Mouse (Mus musculus): ENCODE results near the gene Cdkal1. TPM values are rescaled to one million over a fixed set of nuclear protein-coding genes. Genes with fewer than 3 reads are reported as not detected.

The Cdkal1 gene
- polyA plus RNA-seq, 1 experiment from 2014 or later = 29.0 TPM

DNA sequence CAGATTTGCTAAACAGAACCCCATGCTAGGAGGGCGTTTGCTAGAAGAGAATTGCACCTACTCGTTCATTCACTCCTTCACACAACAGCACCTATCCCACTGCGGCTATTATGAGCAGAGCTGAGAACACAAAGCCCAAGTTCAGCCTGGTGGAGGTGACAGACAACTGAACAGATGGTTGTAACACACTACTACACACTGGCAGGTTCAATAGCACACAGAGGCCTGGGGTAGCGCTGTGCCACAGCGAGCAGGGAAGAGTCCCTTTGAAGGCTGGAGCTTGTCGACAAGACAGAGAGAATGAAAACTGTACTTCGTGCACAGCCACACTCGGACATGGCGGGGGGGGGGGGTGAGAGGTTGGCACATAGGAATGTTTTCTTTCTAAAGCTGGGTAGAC, 31.6 kb downstream of the Cdkal1 start:
- no peak overlapping the region for H3K4me3 ChIP-seq (ENCODE audit: low read depth, low read length)
- peak; percentile 73 for ATAC-seq (ENCODE audit: low FRiP score)
- H3K9ac ChIP-seq (ENCODE audit: low read depth, low read length) = no peak overlapping the region
- DNase-seq (ENCODE audit: low spot score) = peak; percentile 37
- no peaks in the 10 kb centered on the region for H3K27me3 ChIP-seq (ENCODE audit: control insufficient read depth, insufficient read depth, low read length)
- 67% methylated on average over 9 of the region's 9 CpGs for WGBS
- no peaks in the 10 kb centered on the region for H3K4me1 ChIP-seq (replicated peaks; ENCODE audit: control insufficient read depth, insufficient read depth, low read length)
- peak overlapping the region; percentile 54; the same call in 1 of the 2 replicates for H3K27ac ChIP-seq (ENCODE audit: low read depth, low read length)
- no peaks in the 10 kb centered on the region for H3K36me3 ChIP-seq (ENCODE audit: control insufficient read depth, insufficient read depth, low read length)
- H3K4me2 ChIP-seq (replicated peaks; ENCODE audit: low read depth, low read length) = no peak overlapping the region
- no peaks in the 10 kb centered on the region for H3K9me3 ChIP-seq (ENCODE audit: control insufficient read depth, low read length)

DNA sequence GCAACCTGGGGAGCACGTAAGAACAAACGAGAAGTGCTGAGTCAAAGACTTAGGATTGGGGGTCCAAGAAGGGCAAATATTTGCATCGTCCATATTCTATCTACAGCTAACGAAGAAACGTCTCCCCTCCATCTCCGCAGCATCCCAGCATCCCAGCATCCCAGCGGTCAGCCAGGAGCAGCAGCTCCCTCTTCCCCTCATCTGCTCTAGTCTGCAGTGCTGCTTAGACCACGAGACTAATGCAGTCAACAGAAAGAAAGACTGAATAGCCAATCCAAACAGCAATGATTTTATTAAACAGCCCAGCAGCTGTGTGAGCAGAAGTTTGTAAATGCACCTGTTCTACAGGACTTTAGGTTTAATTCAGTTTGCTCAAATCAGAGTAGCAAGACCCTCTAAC, 32.0 kb downstream of the Cdkal1 start:
- H3K27ac ChIP-seq (ENCODE audit: low read depth, low read length) = peak overlapping the region; percentile 54; the same call in 1 of the 2 replicates
- no peak overlapping the region for H3K4me2 ChIP-seq (replicated peaks; ENCODE audit: low read depth, low read length)
- WGBS = 86% methylated on average over 8 of the region's 8 CpGs
- H3K9ac ChIP-seq (ENCODE audit: low read depth, low read length) = no peak overlapping the region
- no peak for ATAC-seq (ENCODE audit: low FRiP score)
- H3K4me3 ChIP-seq (ENCODE audit: low read depth, low read length) = no peak overlapping the region
- no peaks in the 10 kb centered on the region for H3K36me3 ChIP-seq (ENCODE audit: control insufficient read depth, insufficient read depth, low read length)
- H3K4me1 ChIP-seq (replicated peaks; ENCODE audit: control insufficient read depth, insufficient read depth, low read length) = no peaks in the 10 kb centered on the region
- no peak for DNase-seq (ENCODE audit: low spot score)
- no peaks in the 10 kb centered on the region for H3K9me3 ChIP-seq (ENCODE audit: control insufficient read depth, low read length)
- no peaks in the 10 kb centered on the region for H3K27me3 ChIP-seq (ENCODE audit: control insufficient read depth, insufficient read depth, low read length)

DNA sequence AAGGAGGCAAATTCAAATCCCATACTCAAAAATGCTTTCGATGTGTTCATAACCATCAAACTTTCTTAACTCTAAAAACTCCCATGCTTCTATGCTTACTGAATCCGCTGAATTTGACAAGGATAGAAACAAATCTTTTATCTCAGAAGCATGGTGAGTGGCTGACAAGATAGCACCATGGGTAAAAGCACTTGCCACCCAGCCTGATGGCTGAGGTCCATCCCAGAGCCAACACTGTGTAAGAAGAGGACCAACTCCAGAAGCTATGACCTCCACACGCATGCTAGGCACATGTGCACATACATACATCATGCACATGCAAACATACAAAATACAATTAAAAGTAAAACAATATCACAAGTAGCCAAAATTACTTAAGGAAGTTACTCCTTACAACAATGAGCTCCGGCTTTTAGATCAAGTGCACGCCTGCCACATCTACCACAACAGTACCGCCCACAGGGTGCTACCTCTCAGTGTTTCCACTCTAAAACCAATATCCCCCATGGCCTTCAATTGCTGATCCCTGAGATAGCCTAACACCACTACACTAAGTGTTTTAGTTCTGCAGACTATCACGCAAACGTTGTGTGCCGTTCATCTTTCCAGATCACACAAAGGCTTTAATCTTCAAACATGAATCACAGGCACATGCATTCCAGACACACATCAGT, 35.4 kb downstream of the Cdkal1 start:
- H3K36me3 ChIP-seq (ENCODE audit: control insufficient read depth, insufficient read depth, low read length) = no peaks in the 10 kb centered on the region
- 96% methylated on average over 9 of the region's 9 CpGs for WGBS
- no peak overlapping the region for H3K9ac ChIP-seq (ENCODE audit: low read depth, low read length)
- no peak overlapping the region for H3K27ac ChIP-seq (ENCODE audit: low read depth, low read length)
- DNase-seq (ENCODE audit: low spot score) = no peak
- no peaks in the 10 kb centered on the region for H3K4me1 ChIP-seq (replicated peaks; ENCODE audit: control insufficient read depth, insufficient read depth, low read length)
- no peaks in the 10 kb centered on the region for H3K9me3 ChIP-seq (ENCODE audit: control insufficient read depth, low read length)
- H3K4me3 ChIP-seq (ENCODE audit: low read depth, low read length) = no peak overlapping the region
- no peak overlapping the region for H3K4me2 ChIP-seq (replicated peaks; ENCODE audit: low read depth, low read length)
- no peak for ATAC-seq (ENCODE audit: low FRiP score)
- no peaks in the 10 kb centered on the region for H3K27me3 ChIP-seq (ENCODE audit: control insufficient read depth, insufficient read depth, low read length)

DNA sequence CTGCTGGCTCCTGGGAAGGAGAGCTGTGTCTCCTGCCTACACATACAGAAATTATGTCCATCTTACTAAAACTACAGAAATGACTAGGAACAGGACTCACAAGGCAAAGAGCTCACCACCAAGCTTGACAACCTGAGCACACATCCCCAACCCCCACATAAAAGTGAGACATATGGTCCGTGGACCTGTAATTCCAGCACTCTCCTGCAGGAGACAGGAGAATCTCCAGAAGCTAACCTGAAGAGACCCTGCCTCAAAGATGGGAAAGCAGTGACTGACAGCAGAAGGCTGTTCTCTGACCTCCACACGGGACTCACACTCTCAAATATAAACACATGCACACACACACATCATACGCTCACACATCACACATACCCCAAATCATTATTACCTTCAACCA, 36.3 kb downstream of the Cdkal1 start:
- no peak for DNase-seq (ENCODE audit: low spot score)
- WGBS = 91% methylated on average over 3 of the region's 3 CpGs
- no peaks in the 10 kb centered on the region for H3K4me1 ChIP-seq (replicated peaks; ENCODE audit: control insufficient read depth, insufficient read depth, low read length)
- no peak overlapping the region for H3K4me3 ChIP-seq (ENCODE audit: low read depth, low read length)
- H3K27me3 ChIP-seq (ENCODE audit: control insufficient read depth, insufficient read depth, low read length) = no peaks in the 10 kb centered on the region
- no peaks in the 10 kb centered on the region for H3K36me3 ChIP-seq (ENCODE audit: control insufficient read depth, insufficient read depth, low read length)
- no peak overlapping the region for H3K4me2 ChIP-seq (replicated peaks; ENCODE audit: low read depth, low read length)
- no peak overlapping the region for H3K27ac ChIP-seq (ENCODE audit: low read depth, low read length)
- H3K9me3 ChIP-seq (ENCODE audit: control insufficient read depth, low read length) = no peaks in the 10 kb centered on the region
- H3K9ac ChIP-seq (ENCODE audit: low read depth, low read length) = no peak overlapping the region
- ATAC-seq (ENCODE audit: low FRiP score) = no peak

DNA sequence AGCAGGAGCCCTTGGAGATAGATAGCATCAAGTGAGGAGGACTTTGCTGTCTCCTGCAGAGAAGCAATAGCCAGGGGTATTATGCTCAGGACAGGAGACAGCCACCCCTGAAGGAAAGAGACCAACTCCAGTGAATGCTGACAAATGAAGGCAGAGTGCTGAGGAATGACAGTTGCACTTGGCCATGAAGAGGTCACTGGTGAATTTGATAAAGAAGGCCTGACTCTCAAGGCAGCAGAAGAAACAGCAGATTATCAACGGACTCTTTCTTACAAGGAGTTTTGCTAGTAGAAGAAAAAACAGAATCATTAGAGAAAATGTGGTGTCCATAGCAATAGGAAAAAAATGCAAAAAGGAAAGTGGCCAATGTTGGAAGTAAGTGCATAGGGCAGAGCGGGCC, 37.2 kb downstream of the Cdkal1 start:
- DNase-seq (ENCODE audit: low spot score) (no peak), ATAC-seq (ENCODE audit: low FRiP score) (no peak)
- no peak overlapping the region for H3K9ac ChIP-seq (ENCODE audit: low read depth, low read length)
- H3K36me3 ChIP-seq (ENCODE audit: control insufficient read depth, insufficient read depth, low read length) = no peaks in the 10 kb centered on the region
- no peak overlapping the region for H3K4me3 ChIP-seq (ENCODE audit: low read depth, low read length)
- H3K4me1 ChIP-seq (replicated peaks; ENCODE audit: control insufficient read depth, insufficient read depth, low read length) = no peaks in the 10 kb centered on the region
- no peaks in the 10 kb centered on the region for H3K27me3 ChIP-seq (ENCODE audit: control insufficient read depth, insufficient read depth, low read length)
- WGBS = 91% methylated on average over 2 of the region's 2 CpGs
- H3K4me2 ChIP-seq (replicated peaks; ENCODE audit: low read depth, low read length) = no peak overlapping the region
- no peak overlapping the region for H3K27ac ChIP-seq (ENCODE audit: low read depth, low read length)
- no peaks in the 10 kb centered on the region for H3K9me3 ChIP-seq (ENCODE audit: control insufficient read depth, low read length)

DNA sequence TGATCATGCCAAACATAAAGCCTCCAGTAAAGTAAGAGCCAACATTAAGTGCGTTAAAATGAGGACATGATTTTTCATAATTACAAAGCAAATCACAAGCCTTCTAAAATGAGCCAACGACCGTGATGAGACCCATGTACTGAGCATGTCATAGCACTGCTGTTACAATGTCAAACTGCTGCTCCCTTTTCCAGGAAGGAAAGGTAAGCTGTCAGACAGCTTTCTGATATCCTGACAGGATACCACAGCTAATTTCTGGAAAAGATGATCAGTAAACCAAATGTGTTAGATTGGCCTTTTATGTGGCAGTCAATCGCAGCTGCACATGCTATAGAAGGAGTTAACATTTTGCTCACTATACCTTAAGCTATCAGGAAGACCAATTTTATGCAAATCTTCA, 44.7 kb downstream of the Cdkal1 start:
- Histone ChIP-seq H3K36me3 (ENCODE audit: control insufficient read depth, insufficient read depth, low read length) (no peaks in the 10 kb centered on the region), H3K9ac (ENCODE audit: low read depth, low read length) (no peak overlapping the region), H3K4me1 (replicated peaks; ENCODE audit: control insufficient read depth, insufficient read depth, low read length) (no peaks in the 10 kb centered on the region), H3K27me3 (ENCODE audit: control insufficient read depth, insufficient read depth, low read length) (no peaks in the 10 kb centered on the region), H3K9me3 (ENCODE audit: control insufficient read depth, low read length) (no peaks in the 10 kb centered on the region), H3K27ac (ENCODE audit: low read depth, low read length) (no peak overlapping the region), H3K4me3 (ENCODE audit: low read depth, low read length) (no peak overlapping the region), H3K4me2 (replicated peaks; ENCODE audit: low read depth, low read length) (no peak overlapping the region)
- DNase-seq (ENCODE audit: low spot score) (no peak), ATAC-seq (ENCODE audit: low FRiP score) (no peak)
- 86% methylated on average over 4 of the region's 4 CpGs for WGBS

DNA sequence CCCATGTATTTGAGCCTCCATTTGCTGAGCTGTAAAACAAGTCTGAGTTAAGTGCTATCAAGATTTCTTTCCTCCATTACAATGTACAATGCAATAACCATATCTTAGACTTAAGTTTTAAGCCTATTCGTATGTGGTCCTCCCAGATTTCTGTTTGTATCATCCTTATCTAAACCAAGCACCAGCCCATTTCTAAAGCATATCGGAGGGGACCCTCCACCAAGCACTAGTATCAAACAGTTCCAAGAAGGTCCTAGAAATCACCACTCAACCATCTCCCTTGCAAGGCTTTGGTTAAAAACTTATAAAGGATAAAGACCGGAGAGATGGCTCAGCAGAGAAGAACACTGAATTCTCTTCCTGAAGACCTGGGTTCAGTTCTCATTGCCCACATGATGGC, 47.1 kb downstream of the Cdkal1 start:
- no peaks in the 10 kb centered on the region for H3K9me3 ChIP-seq (ENCODE audit: control insufficient read depth, low read length)
- no peak for DNase-seq (ENCODE audit: low spot score)
- no peak for ATAC-seq (ENCODE audit: low FRiP score)
- H3K27ac ChIP-seq (ENCODE audit: low read depth, low read length) = no peak overlapping the region
- H3K4me3 ChIP-seq (ENCODE audit: low read depth, low read length) = no peak overlapping the region
- no peak overlapping the region for H3K9ac ChIP-seq (ENCODE audit: low read depth, low read length)
- no peaks in the 10 kb centered on the region; the same call in 1 of the 2 replicates for H3K4me1 ChIP-seq (replicated peaks; ENCODE audit: control insufficient read depth, insufficient read depth, low read length)
- H3K27me3 ChIP-seq (ENCODE audit: control insufficient read depth, insufficient read depth, low read length) = no peaks in the 10 kb centered on the region
- no peaks in the 10 kb centered on the region for H3K36me3 ChIP-seq (ENCODE audit: control insufficient read depth, insufficient read depth, low read length)
- 93% methylated on average over 3 of the region's 3 CpGs for WGBS
- no peak overlapping the region for H3K4me2 ChIP-seq (replicated peaks; ENCODE audit: low read depth, low read length)

DNA sequence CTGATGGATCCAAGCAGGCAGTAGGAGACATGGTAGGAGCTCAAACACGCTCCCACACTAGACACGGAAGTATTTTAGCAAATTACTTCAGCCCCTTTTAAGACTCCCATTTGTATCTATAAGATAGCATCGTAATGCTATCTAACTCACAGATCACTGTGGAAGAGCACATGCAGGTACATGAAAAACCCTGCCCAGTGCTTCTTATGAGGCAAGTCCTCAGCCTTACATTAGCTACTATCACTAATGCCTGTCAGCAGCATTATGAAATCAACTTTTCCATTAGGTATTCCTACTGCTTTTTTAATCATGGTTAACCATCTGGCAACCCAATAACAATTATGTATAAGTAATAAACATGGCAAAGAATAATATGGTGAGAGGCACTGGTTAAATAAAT, 47.5 kb downstream of the Cdkal1 start:
- Histone ChIP-seq H3K4me2 (replicated peaks; ENCODE audit: low read depth, low read length) (no peak overlapping the region), H3K36me3 (ENCODE audit: control insufficient read depth, insufficient read depth, low read length) (no peaks in the 10 kb centered on the region), H3K27me3 (ENCODE audit: control insufficient read depth, insufficient read depth, low read length) (no peaks in the 10 kb centered on the region), H3K4me3 (ENCODE audit: low read depth, low read length) (no peak overlapping the region), H3K9me3 (ENCODE audit: control insufficient read depth, low read length) (no peaks in the 10 kb centered on the region), H3K9ac (ENCODE audit: low read depth, low read length) (no peak overlapping the region), H3K4me1 (replicated peaks; ENCODE audit: control insufficient read depth, insufficient read depth, low read length) (no peaks in the 10 kb centered on the region; the same call in 1 of the 2 replicates), H3K27ac (ENCODE audit: low read depth, low read length) (no peak overlapping the region)
- 90% methylated on average over 3 of the region's 3 CpGs for WGBS
- DNase-seq (ENCODE audit: low spot score) = no peak
- ATAC-seq (ENCODE audit: low FRiP score) = no peak

DNA sequence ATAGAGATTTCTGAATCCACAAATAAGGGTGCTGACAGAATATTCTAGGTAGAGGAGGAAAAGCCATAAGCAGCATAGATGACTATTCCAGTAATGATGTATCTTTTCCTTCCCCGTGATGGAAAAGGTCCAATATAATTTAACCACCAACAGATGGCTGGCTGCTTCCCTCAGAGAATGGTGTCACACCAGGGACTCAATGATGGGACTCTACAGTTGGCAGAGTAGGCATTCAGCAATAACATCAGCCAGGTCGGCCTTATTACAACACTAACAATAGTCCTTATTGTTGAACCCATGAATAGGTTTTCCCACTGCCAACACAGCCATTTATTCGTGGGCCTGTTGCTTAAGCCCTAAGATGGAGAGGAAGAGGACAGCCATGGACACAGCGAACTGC, 48.6 kb downstream of the Cdkal1 start:
- no peaks in the 10 kb centered on the region for H3K27me3 ChIP-seq (ENCODE audit: control insufficient read depth, insufficient read depth, low read length)
- H3K9me3 ChIP-seq (ENCODE audit: control insufficient read depth, low read length) = no peaks in the 10 kb centered on the region
- no peak overlapping the region for H3K4me2 ChIP-seq (replicated peaks; ENCODE audit: low read depth, low read length)
- ATAC-seq (ENCODE audit: low FRiP score) (no peak), DNase-seq (ENCODE audit: low spot score) (no peak)
- no peaks in the 10 kb centered on the region; the same call in 1 of the 2 replicates for H3K4me1 ChIP-seq (replicated peaks; ENCODE audit: control insufficient read depth, insufficient read depth, low read length)
- H3K9ac ChIP-seq (ENCODE audit: low read depth, low read length) = no peak overlapping the region
- no peak overlapping the region for H3K4me3 ChIP-seq (ENCODE audit: low read depth, low read length)
- H3K27ac ChIP-seq (ENCODE audit: low read depth, low read length) = no peak overlapping the region
- no peaks in the 10 kb centered on the region for H3K36me3 ChIP-seq (ENCODE audit: control insufficient read depth, insufficient read depth, low read length)
- WGBS = 71% methylated on average over 4 of the region's 4 CpGs

Data from hindbrain, embryonic 11.5 days (tissue).